Mouse (Mus musculus): ENCODE data around the gene Fam240b. TPM values are rescaled to one million over a fixed set of nuclear protein-coding genes. Genes with fewer than 3 reads are reported as not detected.
"Not testable (repeated sequence)": the region's sequence is repeated elsewhere in the genome, so short reads cannot be mapped to it uniquely, and the experiment has no call there.

Fam240b gene
- total and polyA plus RNA-seq, 3 experiments = not detected

- Histone ChIP-seq H3K9me3 (replicated peaks) (no peaks in the 10 kb centered on the region; the same call in 1 of the 2 replicates), H3K4me1 (ENCODE audit: insufficient read depth, low read depth, low read length) (no peaks in the 10 kb centered on the region; the same call in 1 of the 2 replicates), H3K36me3 (replicated peaks) (no peaks in the 10 kb centered on the region)
These were observed 32.4 kb downstream of the Fam240b start for GRCm38 (mm10) chr13:64465166-64465565.

GRCm38 (mm10) chr13:64462581-64462980 is 35.0 kb downstream of the Fam240b start:
- DNase-seq (ENCODE audit: low spot score) (no peak), ATAC-seq (ENCODE audit: extremely low read depth, insufficient number of reproducible peaks, low FRiP score, poor library complexity, severe bottlenecking) (no peak)
- H3K4me3 ChIP-seq (ENCODE audit: low read depth, low read length) = no peak overlapping the region
- H3K4me1 ChIP-seq (ENCODE audit: insufficient read depth, low read depth, low read length) = no peaks in the 10 kb centered on the region; the same call in 1 of the 2 replicates
- peaks cover 4% of the 10 kb centered on the region; the same call in 1 of the 2 replicates for H3K27me3 ChIP-seq (ENCODE audit: insufficient read depth, low read length)
- H3K36me3 ChIP-seq (replicated peaks) = no peaks in the 10 kb centered on the region
- no peaks in the 10 kb centered on the region; the same call in 1 of the 2 replicates for H3K9me3 ChIP-seq (replicated peaks)
- TF ChIP-seq GATA2 (IDR thresholded peaks at IDR 0.05; ENCODE audit: borderline replicate concordance, low read depth, low read length) = no peak
- TF ChIP-seq POLR2AphosphoS5 (IDR thresholded peaks at IDR 0.05; ENCODE audit: insufficient replicate concordance, low read depth, low read length) = no peak
- no peak for TF ChIP-seq GATA1 (IDR thresholded peaks at IDR 0.05; ENCODE audit: borderline replicate concordance, low read length)
- no peak for TF ChIP-seq CTCF (IDR thresholded peaks at IDR 0.05; ENCODE audit: low read depth, low read length)
- no peak for TF ChIP-seq TAL1 (conservative IDR thresholded peaks at IDR 0.05; ENCODE audit: low read depth, low read length)

More at GRCm38 (mm10) chr13:64465166-64465565, 32.4 kb downstream of the Fam240b start:
- TF ChIP-seq POLR2AphosphoS5 (IDR thresholded peaks at IDR 0.05; ENCODE audit: insufficient replicate concordance, low read depth, low read length) (no peak), GATA1 (IDR thresholded peaks at IDR 0.05; ENCODE audit: borderline replicate concordance, low read length) (no peak), GATA2 (IDR thresholded peaks at IDR 0.05; ENCODE audit: borderline replicate concordance, low read depth, low read length) (no peak), TAL1 (conservative IDR thresholded peaks at IDR 0.05; ENCODE audit: low read depth, low read length) (no peak)
- DNase-seq (ENCODE audit: low spot score) (no peak), ATAC-seq (ENCODE audit: extremely low read depth, insufficient number of reproducible peaks, low FRiP score, poor library complexity, severe bottlenecking) (no peak)
- H3K27me3 ChIP-seq (ENCODE audit: insufficient read depth, low read length) = peaks cover 4% of the 10 kb centered on the region; the same call in 1 of the 2 replicates
- no peak overlapping the region for H3K4me3 ChIP-seq (ENCODE audit: low read depth, low read length)

GRCm38 (mm10) chr13:64458181-64458580 is 39.4 kb downstream of the Fam240b start:
- H3K4me1 ChIP-seq (ENCODE audit: insufficient read depth, low read depth, low read length) = no peaks in the 10 kb centered on the region
- H3K9me3 ChIP-seq (replicated peaks) = no peaks in the 10 kb centered on the region; the same call in 1 of the 2 replicates
- ATAC-seq (ENCODE audit: extremely low read depth, insufficient number of reproducible peaks, low FRiP score, poor library complexity, severe bottlenecking) = no peak
- H3K4me3 ChIP-seq (ENCODE audit: low read depth, low read length) = no peak overlapping the region
- no peaks in the 10 kb centered on the region for H3K27me3 ChIP-seq (ENCODE audit: insufficient read depth, low read length)
- no peaks in the 10 kb centered on the region for H3K36me3 ChIP-seq (replicated peaks)
- no peak for DNase-seq (ENCODE audit: low spot score)
- TF ChIP-seq CTCF (IDR thresholded peaks at IDR 0.05; ENCODE audit: low read depth, low read length) (no peak), GATA1 (IDR thresholded peaks at IDR 0.05; ENCODE audit: borderline replicate concordance, low read length) (no peak), POLR2AphosphoS5 (IDR thresholded peaks at IDR 0.05; ENCODE audit: insufficient replicate concordance, low read depth, low read length) (no peak), TAL1 (conservative IDR thresholded peaks at IDR 0.05; ENCODE audit: low read depth, low read length) (no peak), GATA2 (IDR thresholded peaks at IDR 0.05; ENCODE audit: borderline replicate concordance, low read depth, low read length) (no peak)

- DNase-seq (ENCODE audit: low spot score); ATAC-seq (ENCODE audit: extremely low read depth, insufficient number of reproducible peaks, low FRiP score, poor library complexity, severe bottlenecking); H3K4me1 ChIP-seq (ENCODE audit: insufficient read depth, low read depth, low read length); H3K9me3 ChIP-seq (replicated peaks); H3K4me3 ChIP-seq (ENCODE audit: low read depth, low read length); H3K27me3 ChIP-seq (ENCODE audit: insufficient read depth, low read length); H3K36me3 ChIP-seq (replicated peaks): not testable (repeated sequence)
These were observed 40.2 kb downstream of the Fam240b start for GRCm38 (mm10) chr13:64457225-64457978.

GRCm38 (mm10) chr13:64450001-64450794 is 47.4 kb downstream of the Fam240b start:
- ATAC-seq (ENCODE audit: extremely low read depth, insufficient number of reproducible peaks, low FRiP score, poor library complexity, severe bottlenecking) = peak; percentile 40; the same call in 1 of the 2 replicates
- Histone ChIP-seq H3K36me3 (replicated peaks) (no peaks in the 10 kb centered on the region), H3K9me3 (replicated peaks) (no peaks in the 10 kb centered on the region), H3K4me1 (ENCODE audit: insufficient read depth, low read depth, low read length) (peaks cover 6% of the 10 kb centered on the region; the same call in 1 of the 2 replicates), H3K4me3 (ENCODE audit: low read depth, low read length) (no peak overlapping the region), H3K27me3 (ENCODE audit: insufficient read depth, low read length) (no peaks in the 10 kb centered on the region)
- no peak for TF ChIP-seq CTCF (IDR thresholded peaks at IDR 0.05; ENCODE audit: low read depth, low read length)
- DNase-seq (ENCODE audit: low spot score) = no peak

- ATAC-seq (ENCODE audit: extremely low read depth, insufficient number of reproducible peaks, low FRiP score, poor library complexity, severe bottlenecking) = no peak
These were observed 48.9 kb downstream of the Fam240b start for GRCm38 (mm10) chr13:64448729-64449128.

More at GRCm38 (mm10) chr13:64448729-64449128, 48.9 kb downstream of the Fam240b start:
- Histone ChIP-seq H3K4me1 (ENCODE audit: insufficient read depth, low read depth, low read length) (peaks cover 8% of the 10 kb centered on the region; the same call in 1 of the 2 replicates), H3K27me3 (ENCODE audit: insufficient read depth, low read length) (no peaks in the 10 kb centered on the region), H3K36me3 (replicated peaks) (no peaks in the 10 kb centered on the region), H3K9me3 (replicated peaks) (no peaks in the 10 kb centered on the region), H3K4me3 (ENCODE audit: low read depth, low read length) (no peak overlapping the region)
- no peak for DNase-seq (ENCODE audit: low spot score)
- TF ChIP-seq CTCF (IDR thresholded peaks at IDR 0.05; ENCODE audit: low read depth, low read length) = no peak
- TF ChIP-seq TAL1 (conservative IDR thresholded peaks at IDR 0.05; ENCODE audit: low read depth, low read length) = no peak
- TF ChIP-seq POLR2AphosphoS5 (IDR thresholded peaks at IDR 0.05; ENCODE audit: insufficient replicate concordance, low read depth, low read length) = no peak
- no peak for TF ChIP-seq GATA1 (IDR thresholded peaks at IDR 0.05; ENCODE audit: borderline replicate concordance, low read length)
- no peak for TF ChIP-seq GATA2 (IDR thresholded peaks at IDR 0.05; ENCODE audit: borderline replicate concordance, low read depth, low read length)

All from G1E (cell line).